Mouse (Mus musculus): Measurements from ENCODE around the gene Oma1. TPM values are rescaled to one million over a fixed set of nuclear protein-coding genes. Genes with fewer than 3 reads are reported as not detected.

Oma1 gene
- polyA plus RNA-seq, 1 experiment from 2014 or later, result 18.9 TPM

DNA sequence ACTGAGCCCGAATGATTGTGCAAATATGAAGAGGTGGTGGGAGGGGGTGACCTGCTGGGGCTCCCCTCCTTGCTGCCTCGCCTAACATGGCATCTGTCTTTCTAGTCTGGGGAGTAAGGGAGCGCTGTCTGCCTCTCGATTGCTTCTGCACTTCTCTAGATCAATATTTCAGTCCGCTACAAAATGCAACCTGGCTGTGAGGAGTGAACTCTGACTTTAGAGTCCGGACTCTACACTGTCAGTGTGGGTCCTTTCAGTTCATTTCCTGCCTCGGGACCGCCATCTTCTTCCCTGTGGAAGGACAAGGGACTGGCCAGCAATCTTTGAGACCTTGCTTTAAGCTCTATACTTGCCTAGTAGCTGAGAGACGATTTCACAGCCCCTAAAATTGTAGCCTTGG is 82.3 kb downstream of the Oma1 start:
- WGBS, result 78% methylated on average over 9 of the region's 9 CpGs
- no peaks in the 10 kb centered on the region for H3K4me1 ChIP-seq (ENCODE audit: control insufficient read depth, insufficient read depth, low read length)
- no peaks in the 10 kb centered on the region for H3K36me3 ChIP-seq (replicated peaks; ENCODE audit: control insufficient read depth, insufficient read depth, low read depth, low read length)
- no peak overlapping the region for H3K9ac ChIP-seq (replicated peaks; ENCODE audit: low read length)
- no peak overlapping the region for H3K27ac ChIP-seq (replicated peaks; ENCODE audit: low read depth, low read length)
- no peak overlapping the region for H3K4me3 ChIP-seq (ENCODE audit: low read depth, low read length)
- no peak for ATAC-seq (replicated peaks; ENCODE audit: insufficient number of reproducible peaks, low FRiP score, low TSS enrichment, low read depth)
- H3K4me2 ChIP-seq (ENCODE audit: low read depth, low read length), result no peak overlapping the region
- no peak for DNase-seq (ENCODE audit: low spot score)
- H3K9me3 ChIP-seq (replicated peaks; ENCODE audit: control insufficient read depth, low read length), result no peaks in the 10 kb centered on the region
- H3K27me3 ChIP-seq (ENCODE audit: control insufficient read depth, insufficient read depth, low read length), result no peaks in the 10 kb centered on the region

DNA sequence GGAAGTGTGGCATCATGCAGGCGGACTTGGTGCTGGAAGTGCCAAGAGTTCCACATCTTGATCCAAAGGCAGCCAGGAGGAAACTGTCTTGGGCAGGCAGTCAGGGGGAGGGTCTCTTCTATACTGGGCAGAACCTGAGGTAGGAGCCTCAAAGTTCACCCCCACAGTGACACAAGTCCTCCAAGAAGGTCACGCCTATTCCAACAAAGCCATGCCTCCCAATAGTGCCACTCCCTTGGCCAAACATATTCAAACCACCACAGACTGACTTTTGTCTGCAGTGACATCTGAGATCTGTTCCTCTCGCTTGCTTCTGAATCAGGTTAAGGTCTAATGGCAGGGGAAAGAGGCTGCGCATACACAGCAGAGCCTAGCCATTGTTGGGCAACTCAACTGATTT is 83.3 kb downstream of the Oma1 start:
- Histone ChIP-seq H3K36me3 (replicated peaks; ENCODE audit: control insufficient read depth, insufficient read depth, low read depth, low read length) (no peaks in the 10 kb centered on the region), H3K4me1 (ENCODE audit: control insufficient read depth, insufficient read depth, low read length) (no peaks in the 10 kb centered on the region), H3K27me3 (ENCODE audit: control insufficient read depth, insufficient read depth, low read length) (no peaks in the 10 kb centered on the region), H3K4me2 (ENCODE audit: low read depth, low read length) (no peak overlapping the region), H3K9ac (replicated peaks; ENCODE audit: low read length) (no peak overlapping the region), H3K27ac (replicated peaks; ENCODE audit: low read depth, low read length) (no peak overlapping the region), H3K9me3 (replicated peaks; ENCODE audit: control insufficient read depth, low read length) (no peaks in the 10 kb centered on the region), H3K4me3 (ENCODE audit: low read depth, low read length) (no peak overlapping the region)
- WGBS, result 88% methylated on average over 4 of the region's 4 CpGs
- ATAC-seq (replicated peaks; ENCODE audit: insufficient number of reproducible peaks, low FRiP score, low TSS enrichment, low read depth) (no peak), DNase-seq (ENCODE audit: low spot score) (no peak)

DNA sequence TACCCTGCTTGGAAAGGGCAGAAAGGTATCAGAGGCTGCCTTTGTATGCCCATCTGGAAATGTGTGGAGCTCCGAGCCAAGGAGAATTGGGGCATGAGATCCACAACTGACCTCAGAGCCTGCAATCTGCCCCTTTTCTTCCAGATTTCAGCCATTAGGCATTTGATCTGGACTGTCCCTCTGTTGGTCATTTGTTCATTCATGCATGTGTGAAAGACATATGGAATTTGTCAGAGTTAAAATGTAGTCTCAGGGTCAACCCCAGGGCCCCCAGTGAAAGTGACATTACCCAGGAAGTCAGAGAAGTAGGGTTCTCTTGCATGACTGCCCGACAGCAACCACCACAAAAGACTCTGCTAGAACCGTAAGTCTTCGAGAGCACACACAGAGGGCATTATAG is 89.0 kb downstream of the Oma1 start:
- H3K36me3 ChIP-seq (replicated peaks; ENCODE audit: control insufficient read depth, insufficient read depth, low read depth, low read length), result no peaks in the 10 kb centered on the region
- ATAC-seq (replicated peaks; ENCODE audit: insufficient number of reproducible peaks, low FRiP score, low TSS enrichment, low read depth), result no peak
- no peak overlapping the region for H3K9ac ChIP-seq (replicated peaks; ENCODE audit: low read length)
- no peak overlapping the region for H3K4me2 ChIP-seq (ENCODE audit: low read depth, low read length)
- H3K27me3 ChIP-seq (ENCODE audit: control insufficient read depth, insufficient read depth, low read length), result no peaks in the 10 kb centered on the region
- no peak overlapping the region for H3K27ac ChIP-seq (replicated peaks; ENCODE audit: low read depth, low read length)
- 60% methylated on average over 4 of the region's 4 CpGs for WGBS
- no peak for DNase-seq (ENCODE audit: low spot score)
- H3K9me3 ChIP-seq (replicated peaks; ENCODE audit: control insufficient read depth, low read length), result no peaks in the 10 kb centered on the region
- H3K4me3 ChIP-seq (ENCODE audit: low read depth, low read length), result no peak overlapping the region
- H3K4me1 ChIP-seq (ENCODE audit: control insufficient read depth, insufficient read depth, low read length), result no peaks in the 10 kb centered on the region

DNA sequence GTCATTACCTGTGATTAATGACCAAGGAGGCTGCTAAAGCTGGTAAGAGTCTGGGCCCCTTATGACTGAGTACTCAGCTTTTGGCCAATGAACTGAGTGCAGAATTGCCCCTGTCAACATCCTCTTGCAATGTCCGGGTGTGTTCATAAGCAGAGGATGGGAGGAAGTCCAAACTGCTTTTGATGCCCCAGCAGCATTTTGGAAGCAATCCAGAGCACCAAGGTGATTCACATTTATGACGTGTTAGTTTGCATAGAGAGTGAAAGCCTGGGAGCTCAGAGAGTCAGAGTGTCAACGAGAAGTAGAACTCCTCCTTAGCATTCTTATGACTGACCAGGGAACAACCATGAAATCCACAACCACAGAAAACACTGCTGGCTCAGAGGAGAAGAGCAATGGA is 91.7 kb downstream of the Oma1 start:
- H3K27me3 ChIP-seq (ENCODE audit: control insufficient read depth, insufficient read depth, low read length), result no peaks in the 10 kb centered on the region
- H3K27ac ChIP-seq (replicated peaks; ENCODE audit: low read depth, low read length), result no peak overlapping the region
- DNase-seq (ENCODE audit: low spot score) (no peak), ATAC-seq (replicated peaks; ENCODE audit: insufficient number of reproducible peaks, low FRiP score, low TSS enrichment, low read depth) (no peak)
- no peak overlapping the region for H3K9ac ChIP-seq (replicated peaks; ENCODE audit: low read length)
- H3K4me3 ChIP-seq (ENCODE audit: low read depth, low read length), result no peak overlapping the region
- 85% methylated on average over 3 of the region's 3 CpGs for WGBS
- H3K36me3 ChIP-seq (replicated peaks; ENCODE audit: control insufficient read depth, insufficient read depth, low read depth, low read length), result no peaks in the 10 kb centered on the region
- no peaks in the 10 kb centered on the region for H3K9me3 ChIP-seq (replicated peaks; ENCODE audit: control insufficient read depth, low read length)
- H3K4me2 ChIP-seq (ENCODE audit: low read depth, low read length), result no peak overlapping the region
- no peaks in the 10 kb centered on the region for H3K4me1 ChIP-seq (ENCODE audit: control insufficient read depth, insufficient read depth, low read length)

DNA sequence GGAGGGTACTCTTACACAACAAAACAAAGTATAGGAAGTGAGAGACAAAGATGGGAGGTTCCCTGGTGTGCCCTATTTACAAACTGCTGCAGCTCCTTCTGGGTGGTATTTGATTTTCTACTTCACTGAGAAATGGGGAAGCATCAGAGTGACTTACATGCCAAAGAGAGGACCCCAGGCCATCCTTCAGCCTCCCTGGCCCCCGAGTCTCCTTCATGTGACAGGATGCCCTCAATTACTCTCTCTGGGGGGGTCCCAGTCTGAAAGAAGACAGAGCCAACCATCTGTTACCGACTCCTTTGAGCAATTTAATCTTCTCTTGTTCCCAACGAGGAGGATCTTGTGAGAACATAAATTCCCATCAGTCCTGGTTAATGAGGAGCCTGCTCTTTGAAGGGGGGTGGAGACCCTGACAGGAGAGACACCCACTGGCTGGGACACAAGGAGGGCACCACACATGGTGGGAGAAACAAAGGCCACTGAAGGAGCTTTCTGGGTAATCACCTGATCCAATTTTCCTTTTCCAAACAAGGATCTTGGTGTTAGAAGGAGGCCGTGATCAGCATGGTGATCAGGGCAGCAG is 96.7 kb downstream of the Oma1 start:
- ATAC-seq (replicated peaks; ENCODE audit: insufficient number of reproducible peaks, low FRiP score, low TSS enrichment, low read depth), result no peak
- Histone ChIP-seq H3K4me2 (ENCODE audit: low read depth, low read length) (no peak overlapping the region), H3K9me3 (replicated peaks; ENCODE audit: control insufficient read depth, low read length) (no peaks in the 10 kb centered on the region), H3K9ac (replicated peaks; ENCODE audit: low read length) (no peak overlapping the region), H3K4me3 (ENCODE audit: low read depth, low read length) (no peak overlapping the region), H3K36me3 (replicated peaks; ENCODE audit: control insufficient read depth, insufficient read depth, low read depth, low read length) (no peaks in the 10 kb centered on the region), H3K27me3 (ENCODE audit: control insufficient read depth, insufficient read depth, low read length) (no peaks in the 10 kb centered on the region), H3K27ac (replicated peaks; ENCODE audit: low read depth, low read length) (no peak overlapping the region), H3K4me1 (ENCODE audit: control insufficient read depth, insufficient read depth, low read length) (no peaks in the 10 kb centered on the region)
- 16% methylated on average over 4 of the region's 4 CpGs for whole genome bisulfite sequencing
- no peak for DNase-seq (ENCODE audit: low spot score)

Other genes with a start within 250 kb of the Oma1 start
- 40.5 and 43.5 TPM in 2 replicates for gene Mier1, start 199.4 kb upstream of the Oma1 start, polyA plus RNA-seq (2014; fragmentation: Nextera tagmentation; extraction: Ambion mirVana)
- 4.5 and 5.6 TPM in 2 replicates for gene Wdr78, start 199.3 kb upstream of the Oma1 start, polyA plus RNA-seq (2014; fragmentation: Nextera tagmentation; extraction: Ambion mirVana)
- 12.5 and 12.6 TPM in 2 replicates for gene Slc35d1, start 98.6 kb upstream of the Oma1 start, polyA plus RNA-seq (2014; fragmentation: Nextera tagmentation; extraction: Ambion mirVana)
- gene 4921539E11Rik, start 22.9 kb upstream of the Oma1 start, polyA plus RNA-seq (2014; fragmentation: Nextera tagmentation; extraction: Ambion mirVana), result not detected in 2 replicates